Mouse (Mus musculus) kidney, adult 2 months (tissue): ENCODE data around the gene Nxpe4. TPM values are rescaled to one million over a fixed set of nuclear protein-coding genes. Genes with fewer than 3 reads are reported as not detected.
"Not testable (repeated sequence)": the region's sequence is repeated elsewhere in the genome, so short reads cannot be mapped to it uniquely, and the experiment has no call there.

Experiments used
- DNase-seq: peaks from one replicate; pipeline ENCODE4 v3.0.0; 2021
- H3K27ac ChIP-seq: fragments of 200-500 bp; 2 replicates; pipeline ENCODE4 v1.5.1; 2012; ENCODE audit warnings: low read depth, low read length, control low read depth, inconsistent platforms; ENCODE audit not compliant: insufficient read depth
- H3K27me3 ChIP-seq: fragments of 200-500 bp; replicated peaks from 2 replicates; pipeline ENCODE4 v1.6.1; 2012; ENCODE audit warnings: mild to moderate bottlenecking, moderate library complexity, low read length, inconsistent platforms; ENCODE audit not compliant: control insufficient read depth, insufficient read depth
- H3K36me3 ChIP-seq: fragments of 200-500 bp; 2 replicates; pipeline ENCODE4 v1.6.1; 2012; ENCODE audit warnings: mild to moderate bottlenecking, moderate library complexity, low read length, inconsistent platforms; ENCODE audit not compliant: control insufficient read depth, insufficient read depth
- H3K4me1 ChIP-seq: fragments of 200-500 bp; 2 replicates; pipeline ENCODE4 v1.6.1; 2011; ENCODE audit warnings: low read length; ENCODE audit not compliant: control insufficient read depth, insufficient read depth
- H3K4me3 ChIP-seq: fragments of 200-500 bp; 2 replicates; pipeline ENCODE4 v1.5.1; 2011; ENCODE audit warnings: mild to moderate bottlenecking, low read depth, low read length, control low read depth; ENCODE audit not compliant: insufficient read depth
- CTCF ChIP-seq: fragments of 200-500 bp; conservative IDR thresholded peaks from 2 replicates; pipeline ENCODE4 v1.5.1; 2011; ENCODE audit warnings: low read depth, mild to moderate bottlenecking, control low read depth, low read length, moderate library complexity, mixed read lengths; ENCODE audit not compliant: insufficient read depth, insufficient read length
- POLR2A ChIP-seq: fragments of 200-500 bp; IDR thresholded peaks from one replicate; pipeline ENCODE4 v1.6.1; 2011; ENCODE audit warnings: low read depth, low read length, control low read depth
- WGBS: fragments of 180-500 bp; shearing (Covaris S2); methylation state at CpG from one replicate; pipeline ENCODE4 v1.1.7; 2018; 5-methylcytosine and 5-hydroxymethylcytosine counted together
- polyA plus RNA-seq: library from polyadenylated mRNA; depleted of rRNA; stranded (reverse); fragments of >200 nt; gene quantifications from 2 replicates; pipeline ENCODE4 v1.2.3, GENCODE M21; 2012; rRNA removed

The Nxpe4 gene
- 0.95 and 0.96 TPM in 2 replicates for polyA plus RNA-seq

DNA sequence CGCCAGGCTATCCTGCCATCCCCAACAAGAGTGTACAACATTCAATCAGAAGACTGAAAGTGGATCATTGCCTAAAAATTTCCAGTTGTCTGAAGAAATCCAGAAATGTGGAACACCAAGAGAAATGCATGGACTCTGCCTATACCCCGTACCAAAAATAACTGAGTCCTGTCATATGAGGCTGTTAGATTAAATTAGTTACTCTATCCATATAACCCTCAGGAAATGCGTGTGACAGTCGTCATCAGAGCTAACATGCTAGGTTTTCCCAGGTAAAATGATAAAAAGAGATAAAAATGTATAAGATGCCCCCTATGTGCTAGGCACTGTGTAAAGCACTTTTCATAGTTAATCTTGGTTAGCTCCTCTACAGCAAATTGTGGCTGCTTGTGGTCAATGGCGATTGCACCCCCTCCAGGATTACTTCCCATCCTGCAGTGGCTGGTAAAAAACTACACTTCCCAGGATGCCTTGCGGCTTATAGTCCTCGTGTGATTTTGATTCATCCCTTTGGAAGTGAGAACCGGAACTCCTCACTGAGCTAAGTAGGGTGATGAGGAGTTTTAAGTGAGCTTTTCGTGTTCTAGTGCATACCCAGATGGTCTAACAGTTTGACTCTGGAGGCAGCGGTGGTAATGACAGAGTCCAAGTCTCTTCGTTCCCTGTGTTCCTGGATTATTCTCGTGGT, at the start of gene Nxpe4:
Gene Nxpe4, plus strand, starts transcription at position 519 of the 688 bp plus-strand sequence.
- H3K27ac ChIP-seq, result no peak within 1 kb of the TSS
- DNase-seq, result peak; percentile 66
- no peak for TF ChIP-seq POLR2A
- 0 out of 2 replicates have a peak, but pooled peaks have one; percentile 21 for TF ChIP-seq CTCF
- H3K36me3 ChIP-seq, result no peaks in the 10 kb centered on the region
- H3K4me3 ChIP-seq, result peak within 1 kb of the TSS; percentile 63
- H3K27me3 ChIP-seq, result 0 out of 2 replicates have a peak, but pooled peaks cover 2% of the 10 kb centered on the region
- no peaks in the 10 kb centered on the region for H3K4me1 ChIP-seq
- 27% methylated on average over 12 of the region's 12 CpGs for WGBS

DNA sequence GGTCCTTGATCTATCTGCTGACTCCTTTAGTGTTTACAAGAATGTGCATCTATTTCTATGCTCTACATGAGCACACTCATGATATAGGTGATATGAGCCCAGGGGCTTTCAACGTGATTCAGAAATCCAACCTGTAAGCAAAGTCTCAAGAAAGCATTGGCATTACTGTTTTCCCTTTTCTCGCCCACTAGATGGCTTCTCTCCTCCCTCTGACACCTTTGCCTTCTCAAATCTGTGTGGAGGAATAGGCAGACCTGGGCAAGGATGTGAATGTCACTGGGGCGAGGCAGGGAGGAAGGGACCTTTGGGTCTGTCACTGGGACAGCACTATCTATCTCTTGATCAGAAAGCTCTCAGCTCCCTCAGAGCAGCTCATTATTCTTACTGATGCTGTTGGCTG, 35.0 kb upstream of the Nxpe4 start:
- Histone ChIP-seq H3K36me3 (no peaks in the 10 kb centered on the region), H3K27ac (no peak overlapping the region), H3K4me3 (no peak overlapping the region), H3K4me1 (no peaks in the 10 kb centered on the region), H3K27me3 (no peaks in the 10 kb centered on the region)
- 20% methylated on average over 3 of the region's 3 CpGs for WGBS
- no peak for TF ChIP-seq POLR2A
- TF ChIP-seq CTCF, result no peak
- no peak for DNase-seq

DNA sequence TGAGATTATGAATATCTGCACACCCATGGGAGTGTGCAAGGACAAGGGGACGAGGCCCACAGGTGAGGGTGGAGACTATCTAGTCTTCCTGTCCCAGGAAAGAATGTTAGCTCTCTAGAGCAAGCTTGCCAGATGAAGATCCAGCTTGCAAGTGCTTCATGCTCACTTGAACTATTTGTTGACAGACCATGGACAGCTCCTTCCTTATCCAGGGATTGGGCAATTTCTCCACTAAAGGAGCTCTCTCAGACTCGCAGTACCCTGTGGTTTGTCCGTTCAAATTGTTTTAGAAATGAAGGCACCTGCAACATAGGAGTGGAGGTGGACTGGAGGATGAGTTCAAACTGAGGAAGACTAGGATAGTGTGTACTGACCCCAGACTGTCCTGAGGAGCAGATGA, 24.3 kb upstream of the Nxpe4 start:
- WGBS, result 11% methylated on average over 3 of the region's 3 CpGs
- TF ChIP-seq CTCF (no peak), POLR2A (no peak)

DNA sequence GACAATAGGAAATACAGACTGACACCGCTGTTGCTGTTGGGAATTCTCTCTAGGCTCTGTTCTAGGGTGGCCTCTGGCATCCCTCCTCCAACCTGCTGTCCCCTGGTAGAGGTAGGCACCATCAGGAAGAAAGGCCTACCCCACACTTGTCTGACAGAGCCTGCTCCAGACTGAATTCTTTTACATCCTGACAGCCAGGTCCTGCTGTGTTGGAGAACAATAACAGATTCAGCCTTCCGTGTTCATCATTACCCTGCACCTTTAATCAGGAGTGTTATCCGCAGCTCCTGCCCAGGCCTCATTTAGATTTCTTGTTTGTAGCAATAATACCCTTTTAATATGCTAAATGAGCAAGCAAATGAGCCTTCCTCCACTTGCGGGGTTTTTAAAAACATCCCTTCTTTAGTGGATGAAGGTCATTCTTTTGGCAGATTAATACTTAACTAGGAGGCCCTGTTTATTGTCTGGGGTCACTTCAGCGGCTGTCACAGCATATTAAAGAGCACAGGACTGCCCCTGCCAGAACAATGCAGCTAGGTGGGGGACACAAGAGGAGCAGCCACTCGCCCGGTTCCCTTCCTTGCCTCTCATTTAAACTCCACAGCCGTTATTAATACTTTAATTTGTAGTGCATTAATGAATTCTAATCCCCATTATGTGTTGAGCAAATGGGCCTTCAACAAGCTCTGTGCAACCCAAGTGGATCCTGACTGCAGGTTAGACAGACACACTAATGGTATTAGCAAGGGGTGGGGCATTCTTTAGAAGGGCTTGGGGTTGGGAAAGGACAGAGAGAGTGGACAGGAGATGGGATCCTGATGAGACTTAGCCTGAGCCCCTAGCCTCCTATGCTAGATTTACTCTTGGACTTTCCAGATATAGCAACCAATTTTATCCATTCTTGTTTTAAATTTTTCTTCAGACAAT, 21.1 kb upstream of the Nxpe4 start:
- H3K27me3 ChIP-seq, result no peaks in the 10 kb centered on the region
- DNase-seq, result peak; percentile 2
- TF ChIP-seq CTCF, result no peak
- no peak for TF ChIP-seq POLR2A
- 33% methylated on average over 8 of the region's 8 CpGs for WGBS
- H3K4me3 ChIP-seq, result no peak overlapping the region
- H3K36me3 ChIP-seq, result no peaks in the 10 kb centered on the region
- no peaks in the 10 kb centered on the region for H3K4me1 ChIP-seq
- no peak overlapping the region for H3K27ac ChIP-seq

More for the DNA sequence above, 24.3 kb upstream of the Nxpe4 start:
- H3K27me3 ChIP-seq, result no peaks in the 10 kb centered on the region
- H3K27ac ChIP-seq, result no peak overlapping the region
- H3K4me3 ChIP-seq, result no peak overlapping the region
- no peak for DNase-seq
- no peaks in the 10 kb centered on the region for H3K36me3 ChIP-seq
- no peaks in the 10 kb centered on the region for H3K4me1 ChIP-seq

DNA sequence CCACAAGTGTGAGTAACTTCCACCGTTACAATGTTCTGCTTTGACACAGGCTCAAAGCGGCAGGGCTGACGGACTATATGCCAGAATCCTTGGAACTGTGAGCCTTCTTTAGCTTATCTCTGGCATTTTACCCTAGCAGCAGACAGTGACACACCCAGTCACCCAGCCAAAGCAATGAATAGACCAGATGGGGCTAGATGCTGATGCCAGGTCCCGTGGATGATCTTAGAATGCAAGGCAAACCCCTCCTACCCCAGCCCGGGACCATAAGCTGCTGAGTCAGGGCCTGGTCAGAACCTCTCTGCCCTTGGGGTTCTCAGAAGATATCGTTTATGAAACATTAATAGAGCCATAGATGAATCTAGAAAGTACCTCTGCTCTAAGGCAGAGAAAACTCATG, 19.2 kb upstream of the Nxpe4 start:
- Histone ChIP-seq H3K27me3 (no peaks in the 10 kb centered on the region), H3K36me3 (no peaks in the 10 kb centered on the region), H3K4me1 (no peaks in the 10 kb centered on the region), H3K4me3 (no peak overlapping the region), H3K27ac (no peak overlapping the region)
- no peak for DNase-seq
- TF ChIP-seq CTCF (no peak), POLR2A (no peak)
- 84% methylated on average over 6 of the region's 6 CpGs for WGBS

DNA sequence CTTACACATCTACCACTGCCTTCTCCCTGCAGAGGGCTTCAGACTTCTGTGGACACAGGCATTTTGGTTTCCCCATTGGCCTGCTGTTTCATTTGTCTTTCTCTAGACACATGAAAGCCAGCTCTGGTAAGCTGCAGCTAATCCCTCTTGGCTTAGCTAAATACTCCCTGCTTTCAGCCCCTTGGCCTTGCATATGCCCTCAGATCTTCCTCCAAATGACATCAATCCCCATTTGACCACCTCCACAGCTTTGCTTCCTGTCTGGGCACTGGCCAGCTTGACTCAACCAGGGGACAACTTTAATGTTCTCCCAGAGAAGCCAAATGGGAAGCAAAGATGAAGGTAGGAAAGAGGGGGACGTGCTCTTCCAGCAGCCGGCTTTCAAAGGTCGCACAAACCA, 15.1 kb upstream of the Nxpe4 start:
- Histone ChIP-seq H3K4me1 (no peaks in the 10 kb centered on the region), H3K27ac (no peak overlapping the region), H3K36me3 (no peaks in the 10 kb centered on the region), H3K27me3 (no peaks in the 10 kb centered on the region), H3K4me3 (no peak overlapping the region)
- 53% methylated on average over 3 of the region's 3 CpGs for WGBS
- TF ChIP-seq CTCF, result no peak
- no peak for TF ChIP-seq POLR2A
- DNase-seq, result peak; percentile 2

DNA sequence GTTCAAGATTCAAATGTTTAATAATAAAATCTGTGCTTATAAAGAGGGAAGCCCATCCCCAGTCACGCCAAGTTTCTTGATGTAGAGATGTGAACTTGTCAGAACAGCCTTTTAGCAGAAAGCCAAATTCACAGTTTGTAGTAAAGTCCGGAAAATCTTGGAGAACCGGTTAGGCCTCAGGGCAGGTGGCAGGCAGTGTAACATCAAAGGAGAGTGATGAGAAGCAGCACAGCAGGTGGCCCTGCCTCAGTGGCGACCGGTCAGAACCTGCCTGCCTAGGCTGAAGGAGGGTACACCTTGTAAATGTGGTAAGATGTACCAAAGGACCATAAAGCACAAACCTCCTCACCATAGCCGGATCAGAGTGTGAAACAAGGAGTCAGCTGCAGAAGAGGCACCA, 4.7 kb downstream of the Nxpe4 start:
- 66% methylated on average over 6 of the region's 6 CpGs for WGBS
- H3K4me3 ChIP-seq, result not testable (repeated sequence)

More for the DNA sequence above, 4.7 kb downstream of the Nxpe4 start:
- H3K27me3 ChIP-seq, H3K36me3 ChIP-seq, H3K27ac ChIP-seq, DNase-seq, H3K4me1 ChIP-seq: not testable (repeated sequence)
